Mouse (Mus musculus) liver, postnatal 0 days (tissue): ENCODE measurements around the gene Atp2b1. TPM values are rescaled to one million over a fixed set of nuclear protein-coding genes. Genes with fewer than 3 reads are reported as not detected.

ENCODE experiments used
- ATAC-seq: fragments of 200-750 bp; cut with Nextera tagmentation; 2 replicates; pipeline ENCODE4 v1.8.0; 2017; ENCODE audit warnings: mild to moderate bottlenecking, moderate library complexity
- DNase-seq: peaks from one replicate; pipeline ENCODE4 v3.0.0-alpha.2; 2016
- H3K27ac ChIP-seq: fragments of 300-500 bp; sonication (generic); 2 replicates; pipeline ENCODE4 v1.5.1; 2014; ENCODE audit warnings: antibody characterized with exemption, moderate library complexity, mild to moderate bottlenecking, low read depth
- H3K27me3 ChIP-seq: fragments of 300-500 bp; sonication (generic); 2 replicates; pipeline ENCODE4 v1.6.1; 2014; ENCODE audit warnings: low read length, control low read depth, mixed read lengths; ENCODE audit not compliant: insufficient read depth
- H3K36me3 ChIP-seq: fragments of 300-500 bp; sonication (generic); replicated peaks from 2 replicates; pipeline ENCODE4 v1.6.1; 2014; ENCODE audit warnings: mild to moderate bottlenecking, control low read depth, low read length, moderate library complexity, mixed read lengths; ENCODE audit not compliant: insufficient read depth
- H3K4me1 ChIP-seq: fragments of 300-500 bp; sonication (generic); 2 replicates; pipeline ENCODE4 v1.6.1; 2014; ENCODE audit warnings: antibody characterized with exemption, mild to moderate bottlenecking, control low read depth; ENCODE audit not compliant: insufficient read depth
- H3K4me2 ChIP-seq: fragments of 300-500 bp; sonication (generic); 2 replicates; pipeline ENCODE4 v1.6.1; 2014; ENCODE audit warnings: low read depth, mild to moderate bottlenecking, low read length, moderate library complexity, mixed read lengths
- H3K4me3 ChIP-seq: fragments of 300-500 bp; sonication (generic); 2 replicates; pipeline ENCODE4 v1.5.1; 2014; ENCODE audit warnings: low read depth, low read length
- H3K9ac ChIP-seq: fragments of 300-500 bp; sonication (generic); replicated peaks from 2 replicates; pipeline ENCODE4 v1.6.1; 2014; ENCODE audit warnings: mild to moderate bottlenecking, moderate library complexity
- H3K9me3 ChIP-seq: fragments of 300-500 bp; sonication (generic); 2 replicates; pipeline ENCODE4 v1.6.1; 2016; ENCODE audit warnings: mild to moderate bottlenecking, control low read depth, low read length, mixed read lengths
- CTCF ChIP-seq: sonication (generic); IDR thresholded peaks from 2 replicates; pipeline ENCODE4 v1.5.1; 2016; ENCODE audit warnings: antibody characterized with exemption, low read depth
- EP300 ChIP-seq: IDR thresholded peaks from 2 replicates; pipeline ENCODE4 v1.6.1; 2016; ENCODE audit warnings: antibody characterized with exemption, low read depth, mild to moderate bottlenecking
- WGBS: fragments of 180-500 bp; shearing (Covaris S2); extraction: QIAGEN DNeasy Blood & Tissue Kit; methylation state at CpG from one replicate; pipeline ENCODE4 v1.1.7; 2014; ENCODE audit not compliant: insufficient replicate concordance; 5-methylcytosine and 5-hydroxymethylcytosine counted together
- polyA plus RNA-seq: library from polyadenylated mRNA; unstranded; fragments of >200 nt; fragmentation: Nextera tagmentation; extraction: Ambion mirVana; gene quantifications from 2 replicates; pipeline ENCODE4 v1.2.1, GENCODE M21; 2015

Atp2b1 gene
- polyA plus RNA-seq, 1 experiment from 2014 or later, result 37.0 TPM

GRCm38 (mm10) chr10:99061418-99061817 is 147.2 kb downstream of the Atp2b1 start:
- 80% methylated on average over 10 of the region's 10 CpGs for WGBS
- H3K4me2 ChIP-seq, result no peak overlapping the region
- ATAC-seq (no peak), DNase-seq (no peak)
- H3K36me3 ChIP-seq, result no peaks in the 10 kb centered on the region
- H3K27ac ChIP-seq, result no peak overlapping the region
- H3K9me3 ChIP-seq, result no peaks in the 10 kb centered on the region
- no peak overlapping the region for H3K9ac ChIP-seq
- no peaks in the 10 kb centered on the region for H3K4me1 ChIP-seq
- no peak overlapping the region for H3K4me3 ChIP-seq
- H3K27me3 ChIP-seq, result no peaks in the 10 kb centered on the region
- no peak for TF ChIP-seq EP300
- TF ChIP-seq CTCF, result no peak

DNA sequence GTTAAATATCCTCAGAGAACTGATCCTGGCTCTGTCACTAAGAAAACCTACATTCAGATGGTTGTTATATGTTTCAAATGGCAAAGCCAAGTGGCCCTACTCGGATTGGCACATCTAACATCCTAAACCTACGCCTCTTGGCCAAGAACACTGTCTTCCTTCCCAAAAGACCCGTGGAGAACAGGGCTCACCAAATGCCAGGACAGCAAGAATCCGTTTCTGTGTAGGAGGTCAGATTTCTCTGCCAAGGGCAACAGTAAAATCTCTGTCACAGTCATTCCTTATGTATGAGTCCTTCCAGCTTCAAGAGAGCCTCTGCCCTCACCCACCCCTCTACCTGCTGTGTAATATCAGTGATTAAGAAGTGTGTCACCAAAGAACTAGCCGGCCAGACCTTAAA is 148.3 kb downstream of the Atp2b1 start:
- no peaks in the 10 kb centered on the region for H3K9me3 ChIP-seq
- no peak for ATAC-seq
- 67% methylated on average over 5 of the region's 5 CpGs for WGBS

More for the DNA sequence above, 148.3 kb downstream of the Atp2b1 start:
- Histone ChIP-seq H3K27ac (no peak overlapping the region), H3K27me3 (no peaks in the 10 kb centered on the region), H3K4me2 (no peak overlapping the region), H3K36me3 (no peaks in the 10 kb centered on the region), H3K4me3 (no peak overlapping the region), H3K9ac (no peak overlapping the region), H3K4me1 (no peaks in the 10 kb centered on the region)
- TF ChIP-seq CTCF (no peak), EP300 (no peak)
- DNase-seq, result no peak

Other genes with a start within 250 kb of the Atp2b1 start
- 3.9 TPM in 2 replicates for gene Poc1b, start 192.6 kb downstream of the Atp2b1 start, polyA plus RNA-seq
- gene Galnt4, start 193.8 kb downstream of the Atp2b1 start, polyA plus RNA-seq, result 2.2 and 2.6 TPM in 2 replicates
- gene Phxr2, start 211.9 kb downstream of the Atp2b1 start, polyA plus RNA-seq, result not detected in 2 replicates